Mouse (Mus musculus) olfactory bulb, adult 2 months (tissue): Measurements from ENCODE around the gene Cep57l1.

Source experiments
- CTCF ChIP-seq: fragments of 200-500 bp; IDR thresholded peaks from 2 replicates; pipeline ENCODE4 v1.5.1; 2012; ENCODE audit warnings: low read depth, mild to moderate bottlenecking, low read length, moderate library complexity; ENCODE audit not compliant: insufficient read depth
- POLR2A ChIP-seq: fragments of 200-500 bp; IDR thresholded peaks from 2 replicates; pipeline ENCODE4 v1.6.1; 2012; ENCODE audit warnings: mild to moderate bottlenecking, low read depth, low read length, moderate library complexity; ENCODE audit not compliant: insufficient read depth

- TF ChIP-seq CTCF, result no peak
- no peak for TF ChIP-seq POLR2A
These were observed 100.3 kb downstream of the Cep57l1 start for GRCm38 (mm10) chr10:41709341-41709740.
